Mouse (Mus musculus): ENCODE measurements around the gene Cgn. TPM values are rescaled to one million over a fixed set of nuclear protein-coding genes. Genes with fewer than 3 reads are reported as not detected.
A peak's percentile ranks its signal among the peaks of the same experiment; 100 is the strongest.

Cgn gene
- total and polyA plus RNA-seq, 2 experiments from 2014 or later, result 0.04 to 0.51 TPM

- peaks cover 5% of the 10 kb centered on the region; the same call in 1 of the 2 replicates for H3K4me1 ChIP-seq (ENCODE audit: control insufficient read depth, insufficient read depth)
- no peaks in the 10 kb centered on the region for H3K27me3 ChIP-seq (ENCODE audit: control insufficient read depth, insufficient read depth, low read length)
- no peak for DNase-seq (ENCODE audit: low spot score)
- no peaks in the 10 kb centered on the region for H3K36me3 ChIP-seq (replicated peaks; ENCODE audit: control insufficient read depth, insufficient read depth, low read length)
- H3K27ac ChIP-seq (ENCODE audit: low read depth), result no peak overlapping the region
- H3K9me3 ChIP-seq (replicated peaks; ENCODE audit: control insufficient read depth, low read length), result no peaks in the 10 kb centered on the region
- H3K4me3 ChIP-seq (ENCODE audit: low read depth, low read length), result peak overlapping the region; percentile 61
- H3K4me2 ChIP-seq (ENCODE audit: low read depth, low read length), result peak overlapping the region; percentile 69
- peak overlapping the region; percentile 72; the same call in 1 of the 2 replicates for H3K9ac ChIP-seq (replicated peaks; ENCODE audit: low read depth, low read length)
- WGBS, result 85% methylated on average over 4 of the region's 4 CpGs
- ATAC-seq (ENCODE audit: insufficient read depth, low read depth), result no peak
- TF ChIP-seq CTCF (IDR thresholded peaks at IDR 0.05; ENCODE audit: low read depth), result no peak
- TF ChIP-seq EP300 (IDR thresholded peaks at IDR 0.05; ENCODE audit: low read depth), result no peak
Measured at GRCm38 (mm10) chr3:94822082-94822481, 35.8 kb upstream of the Cgn start.

DNA sequence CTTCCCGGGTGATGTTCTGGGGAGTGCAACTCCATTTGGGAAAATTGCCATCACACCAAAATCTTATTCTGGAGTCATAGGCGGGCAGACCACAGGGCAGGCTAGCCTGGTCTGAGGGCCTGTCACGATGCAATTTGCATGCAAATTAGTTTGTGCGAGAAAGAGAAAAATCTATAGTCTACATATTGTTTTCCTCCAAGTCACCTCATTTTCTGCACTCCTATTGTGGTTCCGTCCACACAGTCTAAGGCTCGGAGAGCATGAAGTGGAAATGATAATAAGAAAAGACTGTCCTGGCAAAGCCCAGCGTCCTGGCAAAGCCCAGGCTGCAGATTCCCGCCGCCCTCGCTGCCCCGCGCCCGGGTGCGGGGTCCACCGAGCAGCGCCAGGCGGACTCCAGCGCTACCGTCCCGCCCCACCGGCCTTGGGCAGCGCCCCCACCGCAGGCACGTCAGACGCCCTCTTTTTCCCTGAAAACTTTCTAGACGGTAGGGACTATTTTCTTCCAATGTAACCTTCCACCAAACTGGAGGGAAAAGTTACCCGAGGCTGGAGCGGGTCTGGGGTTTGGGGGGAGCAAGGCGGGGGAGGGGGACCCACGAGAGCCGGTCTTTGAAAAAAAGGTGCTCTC lies 34.8 kb upstream of the Cgn start:
- TF ChIP-seq EP300 (IDR thresholded peaks at IDR 0.05; ENCODE audit: low read depth) (no peak), CTCF (IDR thresholded peaks at IDR 0.05; ENCODE audit: low read depth) (no peak)
- peak overlapping the region; percentile 72 for H3K9ac ChIP-seq (replicated peaks; ENCODE audit: low read depth, low read length)
- H3K4me1 ChIP-seq (ENCODE audit: control insufficient read depth, insufficient read depth), result peaks cover 5% of the 10 kb centered on the region; the same call in 1 of the 2 replicates
- H3K27me3 ChIP-seq (ENCODE audit: control insufficient read depth, insufficient read depth, low read length), result no peaks in the 10 kb centered on the region
- peak overlapping the region; percentile 61 for H3K4me3 ChIP-seq (ENCODE audit: low read depth, low read length)
- ATAC-seq (ENCODE audit: insufficient read depth, low read depth) (peak; percentile 59), DNase-seq (ENCODE audit: low spot score) (peak; percentile 59)
- peak overlapping the region; percentile 69 for H3K4me2 ChIP-seq (ENCODE audit: low read depth, low read length)
- WGBS, result 4% methylated on average over 31 of the region's 31 CpGs
- peak overlapping the region; percentile 83 for H3K27ac ChIP-seq (ENCODE audit: low read depth)
- H3K36me3 ChIP-seq (replicated peaks; ENCODE audit: control insufficient read depth, insufficient read depth, low read length), result no peaks in the 10 kb centered on the region
- H3K9me3 ChIP-seq (replicated peaks; ENCODE audit: control insufficient read depth, low read length), result no peaks in the 10 kb centered on the region

DNA sequence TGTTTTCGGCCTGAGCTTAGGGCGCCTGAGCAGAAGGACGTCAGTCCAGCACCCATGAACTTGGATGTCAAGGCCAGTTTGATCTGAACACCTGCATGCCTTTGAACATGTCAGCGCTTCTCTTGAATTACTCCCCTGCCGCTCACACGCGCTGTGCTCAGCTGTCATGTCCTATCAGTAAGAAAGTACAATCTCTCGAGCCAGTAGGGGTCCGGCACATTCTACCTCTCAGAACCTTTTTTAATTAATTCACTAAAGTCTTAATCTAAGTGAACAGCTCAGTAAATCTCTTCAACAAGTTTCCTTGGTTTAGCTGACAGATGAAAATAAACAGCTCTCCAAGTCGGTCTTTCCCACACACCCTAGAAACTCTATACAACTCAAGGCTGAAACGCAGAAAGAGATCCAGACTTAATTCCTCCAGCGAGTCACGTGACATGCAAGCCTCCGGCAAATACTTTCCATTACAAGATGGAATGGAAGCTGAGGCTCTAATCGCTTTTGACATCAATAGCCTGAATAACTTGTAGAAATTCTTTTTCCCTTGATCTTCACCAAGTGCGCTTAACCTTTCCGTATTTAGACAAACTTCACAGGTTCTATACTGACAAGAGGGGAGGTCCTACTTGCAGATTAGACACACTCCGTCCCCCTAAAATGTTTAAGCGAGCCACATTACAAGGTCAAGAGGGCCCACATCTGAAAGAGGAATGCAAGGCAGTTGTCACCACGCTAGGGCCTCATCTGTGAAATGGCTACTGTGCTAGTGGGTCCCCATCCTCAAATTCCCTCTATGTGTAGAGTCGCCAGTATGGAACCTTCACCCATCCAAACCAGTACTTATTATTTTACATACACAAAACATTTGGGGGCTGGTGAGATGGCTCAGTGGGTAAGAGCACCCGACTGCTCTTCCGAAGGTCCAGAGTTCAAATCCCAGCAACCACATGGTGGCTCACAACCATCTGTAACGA lies 33.4 kb upstream of the Cgn start:
- Histone ChIP-seq H3K4me2 (ENCODE audit: low read depth, low read length) (no peak overlapping the region), H3K4me1 (ENCODE audit: control insufficient read depth, insufficient read depth) (peaks cover 5% of the 10 kb centered on the region; the same call in 1 of the 2 replicates), H3K36me3 (replicated peaks; ENCODE audit: control insufficient read depth, insufficient read depth, low read length) (no peaks in the 10 kb centered on the region), H3K9me3 (replicated peaks; ENCODE audit: control insufficient read depth, low read length) (no peaks in the 10 kb centered on the region), H3K27ac (ENCODE audit: low read depth) (no peak overlapping the region; the same call in 1 of the 2 replicates), H3K4me3 (ENCODE audit: low read depth, low read length) (no peak overlapping the region), H3K27me3 (ENCODE audit: control insufficient read depth, insufficient read depth, low read length) (no peaks in the 10 kb centered on the region), H3K9ac (replicated peaks; ENCODE audit: low read depth, low read length) (no peak overlapping the region)
- WGBS, result 47% methylated on average over 23 of the region's 24 CpGs
- ATAC-seq (ENCODE audit: insufficient read depth, low read depth), result no peak
- DNase-seq (ENCODE audit: low spot score), result peak; percentile 18
- TF ChIP-seq EP300 (IDR thresholded peaks at IDR 0.05; ENCODE audit: low read depth), result no peak
- no peak for TF ChIP-seq CTCF (IDR thresholded peaks at IDR 0.05; ENCODE audit: low read depth)

- Histone ChIP-seq H3K9me3 (replicated peaks; ENCODE audit: control insufficient read depth, low read length) (no peaks in the 10 kb centered on the region), H3K36me3 (replicated peaks; ENCODE audit: control insufficient read depth, insufficient read depth, low read length) (no peaks in the 10 kb centered on the region), H3K4me3 (ENCODE audit: low read depth, low read length) (no peak overlapping the region), H3K27me3 (ENCODE audit: control insufficient read depth, insufficient read depth, low read length) (no peaks in the 10 kb centered on the region), H3K4me2 (ENCODE audit: low read depth, low read length) (no peak overlapping the region), H3K27ac (ENCODE audit: low read depth) (no peak overlapping the region), H3K9ac (replicated peaks; ENCODE audit: low read depth, low read length) (no peak overlapping the region), H3K4me1 (ENCODE audit: control insufficient read depth, insufficient read depth) (peaks cover 5% of the 10 kb centered on the region; the same call in 1 of the 2 replicates)
- WGBS, result 70% methylated on average over 2 of the region's 2 CpGs
- ATAC-seq (ENCODE audit: insufficient read depth, low read depth) (no peak), DNase-seq (ENCODE audit: low spot score) (no peak)
- TF ChIP-seq EP300 (IDR thresholded peaks at IDR 0.05; ENCODE audit: low read depth) (no peak), CTCF (IDR thresholded peaks at IDR 0.05; ENCODE audit: low read depth) (no peak)
Measured at GRCm38 (mm10) chr3:94817731-94818130, 31.4 kb upstream of the Cgn start.

- DNase-seq (ENCODE audit: low spot score) (no peak), ATAC-seq (ENCODE audit: insufficient read depth, low read depth) (no peak)
- no peak overlapping the region for H3K4me2 ChIP-seq (ENCODE audit: low read depth, low read length)
- H3K9me3 ChIP-seq (replicated peaks; ENCODE audit: control insufficient read depth, low read length), result no peaks in the 10 kb centered on the region
- no peak overlapping the region for H3K9ac ChIP-seq (replicated peaks; ENCODE audit: low read depth, low read length)
- H3K4me1 ChIP-seq (ENCODE audit: control insufficient read depth, insufficient read depth), result peaks cover 5% of the 10 kb centered on the region; the same call in 1 of the 2 replicates
- TF ChIP-seq EP300 (IDR thresholded peaks at IDR 0.05; ENCODE audit: low read depth) (no peak), CTCF (IDR thresholded peaks at IDR 0.05; ENCODE audit: low read depth) (no peak)
- no peaks in the 10 kb centered on the region for H3K36me3 ChIP-seq (replicated peaks; ENCODE audit: control insufficient read depth, insufficient read depth, low read length)
- H3K4me3 ChIP-seq (ENCODE audit: low read depth, low read length), result no peak overlapping the region
- H3K27ac ChIP-seq (ENCODE audit: low read depth), result no peak overlapping the region
- no peaks in the 10 kb centered on the region for H3K27me3 ChIP-seq (ENCODE audit: control insufficient read depth, insufficient read depth, low read length)
Measured at GRCm38 (mm10) chr3:94815603-94816002, 29.3 kb upstream of the Cgn start.
